Mouse (Mus musculus) liver, embryonic 18 days (tissue): ENCODE results near the gene Gpr84. TPM values are rescaled to one million over a fixed set of nuclear protein-coding genes. Genes with fewer than 3 reads are reported as not detected.

Experiments
- polyA plus RNA-seq: library from polyadenylated mRNA; depleted of rRNA; stranded (reverse); fragments of >200 nt; gene quantifications from 2 replicates; pipeline ENCODE4 v1.2.3, GENCODE M21; 2012; rRNA removed

The Gpr84 gene
- polyA plus RNA-seq, result 0.85 and 0.87 TPM in 2 replicates

DNA sequence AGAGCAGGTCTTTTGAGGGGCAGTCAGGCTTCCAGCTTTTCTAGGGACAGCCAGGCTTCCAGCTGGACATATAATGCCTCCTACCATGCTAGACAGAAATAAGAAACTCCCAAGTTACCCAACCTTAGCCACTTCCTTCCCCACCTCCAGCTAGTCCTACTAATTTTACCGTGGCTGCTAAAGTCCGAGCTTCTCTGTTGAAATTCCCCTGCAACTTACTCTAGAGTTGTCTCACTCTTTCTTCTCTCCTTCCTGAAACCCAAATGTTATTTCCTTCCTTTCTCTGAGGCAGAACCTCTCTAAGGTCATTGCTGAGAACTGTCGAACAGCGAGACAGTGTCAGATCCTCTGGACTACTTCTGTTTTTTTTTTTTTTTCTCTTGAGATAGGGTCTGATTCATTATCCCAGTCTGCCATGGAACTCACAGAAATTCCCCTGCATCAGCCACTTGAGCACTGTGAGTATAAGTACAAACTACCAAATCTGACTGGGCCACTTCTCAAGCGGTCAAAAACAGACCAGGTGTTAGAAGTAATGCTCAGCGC is at the start of gene Gpr84:
Gpr84 (minus strand) TSS at position 248 of the 546 bp plus-strand sequence.

DNA sequence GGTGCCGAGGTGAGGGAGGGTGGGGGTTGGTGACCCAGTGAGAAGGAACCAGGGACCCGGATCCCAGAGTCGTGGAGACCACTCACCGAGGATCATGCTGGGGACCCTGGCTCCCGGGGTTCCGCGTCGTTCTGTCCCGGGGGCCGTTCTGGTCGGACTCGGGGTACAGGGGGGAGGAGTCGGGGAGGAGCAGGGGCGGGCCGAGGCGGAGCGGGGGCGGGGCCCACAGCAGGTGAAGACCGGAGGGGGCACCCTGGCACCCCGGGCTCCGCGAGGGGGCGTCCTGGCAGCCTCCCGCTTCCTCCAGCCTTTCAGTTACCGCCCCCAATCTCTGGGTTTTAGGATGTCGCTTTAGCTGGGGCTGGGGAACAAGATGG is 29.5 kb upstream of the Gpr84 start, which contains the start of gene Zfp385a:
Zfp385a (minus strand) TSS at position 133 of the 377 bp plus-strand sequence.

DNA sequence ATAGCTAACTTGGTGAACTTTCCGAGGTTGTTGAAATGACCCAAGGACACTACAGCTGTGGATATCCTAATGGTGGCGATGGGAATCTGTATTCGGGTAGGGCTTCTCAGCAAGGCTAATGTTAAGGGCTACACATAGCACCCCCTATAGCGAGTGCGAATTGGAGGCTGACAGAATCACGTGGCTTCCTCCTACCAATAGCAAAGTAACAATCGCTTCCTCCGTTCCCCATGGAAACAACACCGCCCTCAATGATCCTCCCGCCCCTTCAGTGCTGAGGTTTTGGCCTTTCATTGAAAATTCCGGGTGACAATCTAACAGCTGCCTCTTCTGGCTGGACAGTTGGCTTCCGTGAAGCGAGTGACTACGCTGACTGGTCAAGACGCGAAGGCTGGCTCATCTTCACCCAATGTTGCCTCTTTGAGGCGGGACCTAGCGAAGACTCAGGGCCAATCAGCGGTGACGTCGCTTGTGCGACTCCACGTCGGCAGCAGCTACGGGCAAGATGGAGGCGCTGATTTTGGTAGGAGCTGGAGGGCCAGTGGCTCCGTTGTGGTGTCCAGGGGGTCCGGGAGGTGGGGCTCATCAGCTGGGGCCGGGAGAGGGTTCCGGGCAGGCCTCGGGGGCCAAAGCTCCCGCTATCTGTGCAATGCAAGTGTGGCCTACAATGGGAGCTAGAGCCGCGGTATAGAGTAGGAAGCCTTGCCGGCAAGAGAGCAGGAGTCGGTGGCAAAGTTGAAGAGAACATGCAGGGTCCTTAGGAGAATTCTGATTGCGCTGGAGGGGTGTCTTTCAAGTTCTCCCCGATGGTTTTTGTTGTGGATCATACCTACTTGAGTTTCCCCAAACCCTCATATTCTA is 37.8 kb downstream of the Gpr84 start, which contains the start of gene Copz1:
Copz1 (plus strand) TSS at position 296 of the 861 bp plus-strand sequence.

Other genes starting within 250 kb of the Gpr84 start
- gene Smug1, start 143.5 kb downstream of the Gpr84 start, polyA plus RNA-seq, result 5.2 TPM in 2 replicates
- gene Cbx5, start 70.8 kb downstream of the Gpr84 start, polyA plus RNA-seq, result 17.1 and 17.5 TPM in 2 replicates
- 299 and 307 TPM in 2 replicates for gene Hnrnpa1, start 70.2 kb downstream of the Gpr84 start, polyA plus RNA-seq
- gene Nfe2, start 52.2 kb downstream of the Gpr84 start, polyA plus RNA-seq, result 105 and 117 TPM in 2 replicates
- gene Copz1, start 37.9 kb downstream of the Gpr84 start, polyA plus RNA-seq, result 123 and 127 TPM in 2 replicates
- 6.8 and 7.2 TPM in 2 replicates for gene Zfp385a, start 29.5 kb upstream of the Gpr84 start, polyA plus RNA-seq
- gene Itga5, start 56.2 kb upstream of the Gpr84 start, polyA plus RNA-seq, result 12.3 and 14.7 TPM in 2 replicates
- gene Gtsf1, start 119.9 kb upstream of the Gpr84 start, polyA plus RNA-seq, result not detected in 2 replicates
- not detected in 2 replicates for gene Gtsf2, start 137.9 kb upstream of the Gpr84 start, polyA plus RNA-seq
- 9.7 and 10.4 TPM in 2 replicates for gene Nckap1l, start 143.2 kb upstream of the Gpr84 start, polyA plus RNA-seq
- gene Pde1b, start 192.4 kb upstream of the Gpr84 start, polyA plus RNA-seq, result 2.5 and 3.4 TPM in 2 replicates
- gene Ppp1r1a, start 227.4 kb upstream of the Gpr84 start, polyA plus RNA-seq, result 3.6 and 3.7 TPM in 2 replicates